Mouse (Mus musculus) skeletal muscle tissue, adult 2 months (tissue): Measurements from ENCODE around the gene Krt39.

Experiments
- DNase-seq: peaks from one replicate; pipeline ENCODE4 v3.0.0-alpha.2; 2012; ENCODE audit warnings: low read depth, low spot score

Gene Krt39

GRCm38 (mm10) chr11:99521288-99521860, at the start of gene Krt39:
TSS of gene Krt39 (minus strand) at chr11:99521338.
- no peak for DNase-seq

GRCm38 (mm10) chr11:99566530-99566929, 45.4 kb upstream of the Krt39 start, which contains the start of gene Krtap3-1:
TSS of gene Krtap3-1 (minus strand) at chr11:99566630.
- no peak for DNase-seq

GRCm38 (mm10) chr11:99562580-99562979, 41.4 kb upstream of the Krt39 start:
- no peak for DNase-seq

GRCm38 (mm10) chr11:99559366-99559765, 38.2 kb upstream of the Krt39 start, which contains the start of gene Gm11939:
TSS of gene Gm11939 (minus strand) at chr11:99559466.
- no peak for DNase-seq

- no peak for DNase-seq
These were observed 37.0 kb upstream of the Krt39 start for GRCm38 (mm10) chr11:99557976-99558745.

GRCm38 (mm10) chr11:99556753-99557152, 35.6 kb upstream of the Krt39 start, which contains the start of gene Krtap3-2:
TSS of gene Krtap3-2 (minus strand) at chr11:99556853.
- DNase-seq, result no peak

- no peak for DNase-seq
These were observed 35.1 kb upstream of the Krt39 start for GRCm38 (mm10) chr11:99556195-99556594.

GRCm38 (mm10) chr11:99550765-99551164, 29.6 kb upstream of the Krt39 start, which contains the start of gene Krtap3-3:
TSS of gene Krtap3-3 (minus strand) at chr11:99550865.
- DNase-seq, result no peak

GRCm38 (mm10) chr11:99547892-99548291, 26.8 kb upstream of the Krt39 start:
- no peak for DNase-seq

- no peak for DNase-seq
These were observed 18.6 kb upstream of the Krt39 start for GRCm38 (mm10) chr11:99539721-99540120.

GRCm38 (mm10) chr11:99514098-99514497, 7.0 kb downstream of the Krt39 start:
- DNase-seq, result no peak

- DNase-seq, result no peak
These were observed 20.9 kb downstream of the Krt39 start for GRCm38 (mm10) chr11:99500095-99500805.

- no peak for DNase-seq
These were observed 24.7 kb downstream of the Krt39 start for GRCm38 (mm10) chr11:99496460-99496859.

GRCm38 (mm10) chr11:99494741-99495140, 26.4 kb downstream of the Krt39 start:
- no peak for DNase-seq

- no peak for DNase-seq
These were observed 27.6 kb downstream of the Krt39 start for GRCm38 (mm10) chr11:99493574-99493850.

- no peak for DNase-seq
These were observed 28.2 kb downstream of the Krt39 start, which contains the start of gene Krt23 for GRCm38 (mm10) chr11:99492733-99493573. TSS of gene Krt23 (minus strand) at chr11:99493137.

- DNase-seq, result peak; percentile 3
These were observed 30.1 kb downstream of the Krt39 start for GRCm38 (mm10) chr11:99491040-99491439.

- DNase-seq, result no peak
These were observed 30.5 kb downstream of the Krt39 start for GRCm38 (mm10) chr11:99490624-99491023.

- DNase-seq, result no peak
These were observed 31.9 kb downstream of the Krt39 start for GRCm38 (mm10) chr11:99489233-99489632.

- no peak for DNase-seq
These were observed 46.2 kb downstream of the Krt39 start for GRCm38 (mm10) chr11:99474981-99475380.

GRCm38 (mm10) chr11:99473433-99473832, 47.7 kb downstream of the Krt39 start:
- DNase-seq, result no peak
